Mouse (Mus musculus): ENCODE measurements at regions not wholly inside any gene's neighbourhood (a gene's known extent, or its start where the extent isn't known, plus 50 kb on each side); places are given as distances from the start of the nearest gene placed in this dataset.
A peak's percentile ranks its signal among the peaks of the same experiment; 100 is the strongest.

- peak; percentile 21 for DNase-seq (ENCODE audit: extremely low spot score, low spot score)
These were observed 467.2 kb upstream of the Mgmt start for GRCm38 (mm10) chr7:136427164-136427563.

DNA sequence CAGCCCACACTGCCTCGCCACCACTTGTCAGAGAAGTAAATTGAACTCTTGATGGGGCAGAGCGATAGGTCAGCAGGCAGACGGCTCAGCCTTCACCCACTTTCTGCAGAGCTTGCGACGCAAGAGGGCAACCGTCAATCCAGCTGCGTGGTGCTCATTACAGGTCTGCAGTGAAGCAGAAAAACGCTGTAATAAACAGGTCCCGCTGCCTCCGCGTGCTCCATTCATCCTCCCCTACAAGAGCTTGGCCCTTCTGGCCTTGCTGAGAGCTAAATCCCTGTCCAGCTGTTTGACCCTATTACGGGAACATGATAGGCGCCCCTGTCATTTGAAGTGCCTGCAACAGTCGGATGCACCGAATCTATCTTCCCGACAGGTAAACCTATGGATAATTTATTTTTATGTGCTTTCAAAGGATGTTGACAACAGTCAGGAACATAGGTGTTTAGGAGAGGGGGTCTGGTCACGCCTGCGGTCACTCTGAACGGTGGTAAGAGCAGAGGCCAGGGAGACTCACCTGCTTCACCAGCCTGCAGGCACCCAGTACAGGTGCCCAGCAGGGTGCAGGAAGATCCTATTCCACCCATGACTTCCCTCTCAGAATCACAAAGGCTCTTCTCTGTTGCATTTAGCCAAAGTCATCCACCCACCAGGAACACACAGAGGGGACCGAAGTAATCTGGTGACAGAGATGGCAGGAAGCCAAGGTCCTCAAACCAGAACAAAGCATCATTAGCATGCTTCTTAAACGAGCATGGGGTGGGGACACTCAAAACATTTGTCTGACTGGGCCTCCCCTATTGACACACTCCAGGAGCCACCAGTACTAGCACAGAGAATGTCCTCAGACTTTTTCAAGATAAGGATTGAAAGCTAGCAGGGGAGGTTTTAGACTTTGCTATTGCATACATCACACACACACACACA lies 464.1 kb upstream of the Mgmt start:
- no peak for DNase-seq (ENCODE audit: extremely low spot score, low spot score)

- DNase-seq (ENCODE audit: extremely low spot score, low spot score), result no peak
These were observed 460.7 kb upstream of the Mgmt start for GRCm38 (mm10) chr7:136433699-136434098.

DNA sequence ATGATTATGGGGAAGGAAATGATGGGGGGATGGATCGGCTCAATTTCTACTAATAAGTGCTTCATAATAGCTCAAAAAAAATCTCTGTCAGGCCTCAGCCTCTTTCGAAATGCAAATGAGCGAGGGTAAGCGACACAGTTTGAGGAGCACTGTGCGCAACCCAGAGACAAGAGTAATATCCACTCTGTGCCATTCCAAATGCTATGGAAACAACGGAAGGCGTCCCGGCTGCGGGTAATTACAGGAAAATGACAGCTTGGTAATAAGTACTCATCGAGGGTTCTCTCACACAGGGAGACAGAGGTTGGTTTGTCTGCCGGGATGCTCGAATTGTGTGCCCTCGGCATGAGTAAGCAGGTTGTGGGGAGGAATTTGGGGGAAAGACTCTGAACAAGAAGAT lies 459.9 kb upstream of the Mgmt start:
- DNase-seq (ENCODE audit: extremely low spot score, low spot score), result no peak

- no peak for DNase-seq (ENCODE audit: extremely low spot score, low spot score)
These were observed 451.0 kb upstream of the Mgmt start for GRCm38 (mm10) chr7:136443436-136443835.

DNA sequence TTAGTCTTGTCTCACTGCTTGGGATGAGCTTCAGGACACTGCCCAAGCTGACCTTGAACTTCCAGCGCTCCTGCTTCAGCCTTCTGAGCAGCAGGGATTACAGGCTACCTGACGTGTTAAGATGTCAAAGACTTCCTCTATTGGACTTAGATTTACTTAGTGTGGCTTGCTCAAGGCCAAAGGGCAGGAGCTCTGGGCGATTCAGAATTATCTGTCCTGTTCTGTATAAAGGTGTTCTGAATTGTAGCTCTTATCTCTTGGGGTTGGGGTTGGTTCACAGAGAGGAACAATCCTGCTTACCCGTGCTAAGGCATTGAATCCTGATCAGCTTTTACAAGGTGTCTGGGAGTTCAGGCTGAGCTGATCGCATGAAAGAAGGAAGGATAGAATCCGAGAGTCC lies 449.3 kb upstream of the Mgmt start:
- no peak for DNase-seq (ENCODE audit: extremely low spot score, low spot score)

GRCm38 (mm10) chr7:136449286-136449685 lies 445.1 kb upstream of the Mgmt start:
- no peak for DNase-seq (ENCODE audit: extremely low spot score, low spot score)

GRCm38 (mm10) chr7:136451672-136452361 lies 442.6 kb upstream of the Mgmt start:
- DNase-seq (ENCODE audit: extremely low spot score, low spot score), result no peak

DNA sequence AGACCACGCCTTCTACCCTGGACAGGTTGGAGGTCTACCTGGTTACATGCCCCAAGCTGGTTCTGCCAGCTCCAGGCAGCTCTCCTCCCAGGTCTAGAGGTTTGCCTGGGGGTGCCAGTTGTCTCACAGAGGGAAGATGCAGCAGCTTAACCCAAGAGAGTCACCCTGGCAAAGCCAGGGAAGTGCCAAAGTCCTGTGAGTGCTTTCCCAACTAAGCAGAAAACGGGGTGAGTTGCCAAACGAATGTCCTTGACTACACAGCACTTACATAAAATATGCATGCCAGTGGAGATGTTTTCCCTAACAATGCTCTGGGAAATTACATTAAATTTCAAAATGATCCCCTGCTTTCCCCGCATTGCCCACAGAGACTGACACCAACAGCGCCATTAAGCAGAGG lies 441.9 kb upstream of the Mgmt start:
- DNase-seq (ENCODE audit: extremely low spot score, low spot score), result no peak

GRCm38 (mm10) chr7:136457171-136457570 lies 437.2 kb upstream of the Mgmt start:
- DNase-seq (ENCODE audit: extremely low spot score, low spot score), result no peak

DNA sequence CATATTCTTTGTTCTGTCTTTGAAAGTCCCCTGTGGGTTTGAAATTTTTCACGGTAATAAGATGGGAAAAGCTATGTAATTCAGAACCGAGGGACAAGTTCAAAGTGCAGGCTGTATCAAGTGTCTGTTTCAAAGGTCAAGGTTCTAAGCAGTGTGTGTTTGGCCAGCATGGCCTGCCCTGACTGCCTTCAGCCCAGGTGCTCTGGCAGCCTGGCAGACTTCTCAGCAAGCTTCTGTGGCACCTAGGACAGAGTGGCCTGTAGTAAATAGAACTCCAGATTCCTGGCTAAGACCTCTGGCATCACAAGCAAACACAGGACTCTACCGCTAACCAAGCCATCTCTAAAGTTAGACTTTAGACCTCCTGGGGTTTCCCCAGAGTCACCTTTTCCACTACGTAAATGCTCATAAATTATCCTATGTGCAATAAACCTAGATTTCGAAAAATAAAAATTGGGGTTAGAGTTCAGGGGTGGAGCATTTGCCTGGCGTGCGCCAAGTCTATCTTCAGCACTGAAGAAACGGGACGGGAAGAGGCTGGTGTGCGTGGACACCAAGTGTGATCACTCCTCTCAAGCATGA lies 436.5 kb upstream of the Mgmt start:
- no peak for DNase-seq (ENCODE audit: extremely low spot score, low spot score)

DNA sequence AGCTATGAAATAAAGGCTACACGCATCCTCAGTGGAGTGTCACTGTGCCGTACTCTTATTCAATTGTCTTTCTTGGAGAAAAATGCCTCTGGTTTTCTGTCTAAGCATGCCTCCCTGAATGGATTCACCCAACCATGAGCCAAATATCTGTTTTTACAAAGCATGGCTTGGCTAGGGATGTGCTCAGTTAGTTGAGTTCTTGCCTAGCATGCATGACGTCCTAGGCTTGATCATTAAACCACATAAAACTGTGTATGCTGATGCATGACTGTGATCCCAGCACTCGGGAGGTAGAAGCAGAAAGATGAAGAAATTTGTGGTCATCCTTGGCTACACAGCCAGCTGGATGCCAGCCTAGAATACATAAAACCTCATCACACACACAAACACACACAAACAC lies 417.3 kb upstream of the Mgmt start:
- no peak for DNase-seq (ENCODE audit: extremely low spot score, low spot score)

GRCm38 (mm10) chr7:136480641-136481202 lies 413.7 kb upstream of the Mgmt start:
- no peak for DNase-seq (ENCODE audit: extremely low spot score, low spot score)

DNA sequence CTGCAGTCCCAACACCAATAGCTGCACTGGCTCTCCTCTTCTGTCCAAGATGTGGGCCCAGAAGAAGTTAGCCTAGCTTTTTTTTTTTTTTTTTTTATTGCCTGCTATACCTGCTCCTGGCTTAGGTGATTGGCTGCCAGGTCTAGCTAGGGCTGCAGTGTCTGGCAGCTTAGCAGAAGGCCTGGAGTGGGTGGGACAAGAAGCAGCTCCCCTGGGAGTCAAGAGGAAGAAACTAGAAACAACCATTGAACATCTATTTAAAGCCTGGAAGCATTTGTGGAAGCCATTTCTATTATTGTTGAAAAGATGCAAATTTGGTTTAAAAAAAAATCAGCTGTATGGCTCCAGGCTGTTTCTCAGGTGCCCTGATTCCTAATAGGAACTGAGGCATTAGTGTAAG lies 411.2 kb upstream of the Mgmt start:
- no peak for DNase-seq (ENCODE audit: extremely low spot score, low spot score)

- no peak for DNase-seq (ENCODE audit: extremely low spot score, low spot score)
These were observed 406.9 kb upstream of the Mgmt start for GRCm38 (mm10) chr7:136487556-136487955.

DNA sequence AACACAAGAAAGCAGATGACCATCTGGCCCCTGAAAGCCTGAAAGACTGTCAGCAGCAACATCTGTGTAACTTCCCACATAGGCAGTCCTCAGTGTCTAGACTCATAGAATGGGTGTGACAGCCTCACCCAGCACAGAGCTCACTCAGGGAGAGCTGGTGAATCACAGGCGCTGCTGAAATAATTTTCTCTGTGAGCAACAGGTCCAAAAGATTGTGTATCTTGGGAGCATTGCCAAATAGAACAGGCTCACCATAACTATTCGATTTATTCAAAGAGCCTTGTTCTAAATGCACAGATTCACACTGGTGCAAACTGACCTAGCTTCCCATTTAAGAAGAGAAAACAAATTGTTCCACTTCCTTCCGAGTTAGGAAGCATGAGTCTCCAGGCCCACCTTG lies 399.6 kb upstream of the Mgmt start:
- no peak for DNase-seq (ENCODE audit: extremely low spot score, low spot score)

DNA sequence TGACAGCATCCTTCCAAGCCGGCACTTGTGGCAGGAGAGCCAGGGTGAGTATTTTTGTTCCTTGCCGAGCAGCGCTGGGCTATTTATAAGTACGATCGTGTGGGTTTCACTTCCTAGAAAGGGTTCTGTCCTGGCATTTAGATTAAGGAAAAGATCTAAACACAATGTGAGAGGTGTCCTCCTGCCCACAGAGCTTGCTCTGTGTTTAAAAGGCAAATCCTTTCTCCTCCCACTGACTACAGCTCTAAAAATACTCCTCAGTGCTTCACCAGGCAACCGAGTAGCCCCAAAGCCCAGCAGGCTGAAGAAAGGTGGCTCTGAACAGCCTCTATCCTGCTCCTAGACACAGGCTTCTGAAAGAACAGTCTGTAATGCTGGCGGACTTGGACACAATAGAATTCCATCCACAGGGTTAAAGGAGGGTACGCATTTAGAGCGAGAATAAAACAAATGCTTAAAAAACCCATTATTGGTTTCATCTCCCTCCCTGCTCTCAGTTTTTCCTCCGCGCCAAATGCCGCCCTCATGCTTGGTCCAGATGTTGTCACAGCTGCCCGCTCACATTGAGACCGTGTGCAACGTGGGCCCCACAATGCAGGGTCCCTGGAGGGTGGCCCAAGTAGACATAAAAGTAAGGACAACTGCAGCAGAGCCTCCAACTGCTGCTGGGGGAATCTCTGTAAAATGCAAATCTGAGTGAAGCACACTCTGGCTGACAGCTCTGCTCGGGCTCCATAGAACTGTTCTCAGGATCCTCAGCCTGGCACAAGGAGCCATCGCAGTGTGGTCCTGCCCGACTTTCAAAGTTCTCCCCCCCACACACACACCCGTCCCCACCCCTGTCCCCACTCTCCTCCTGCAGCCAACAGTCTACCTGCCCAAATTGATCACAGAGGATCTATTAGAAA lies 397.8 kb upstream of the Mgmt start:
- DNase-seq (ENCODE audit: extremely low spot score, low spot score), result no peak

DNA sequence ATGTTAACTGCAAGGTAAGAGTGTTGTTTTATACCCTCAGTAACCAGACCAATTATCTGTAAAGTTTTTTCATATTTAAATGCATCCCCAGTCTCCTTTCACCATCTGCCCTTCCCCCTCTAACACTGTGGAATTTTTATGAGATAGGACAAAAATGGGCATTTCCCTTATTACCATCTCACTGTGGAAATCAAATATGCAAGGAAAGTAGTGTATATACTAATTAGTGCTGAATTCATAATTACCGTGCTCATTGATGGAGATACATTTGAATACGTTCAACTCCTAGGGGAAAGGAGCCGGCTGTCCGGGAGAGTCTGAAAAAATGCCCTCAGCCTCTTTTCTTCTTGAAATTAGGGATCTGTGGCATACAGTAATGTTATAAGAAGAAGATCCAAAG lies 394.4 kb upstream of the Mgmt start:
- no peak for DNase-seq (ENCODE audit: extremely low spot score, low spot score)

GRCm38 (mm10) chr7:136501094-136501493 lies 393.3 kb upstream of the Mgmt start:
- no peak for DNase-seq (ENCODE audit: extremely low spot score, low spot score)

- peak; percentile 68 for DNase-seq (ENCODE audit: extremely low spot score, low spot score)
These were observed 392.3 kb upstream of the Mgmt start for GRCm38 (mm10) chr7:136501855-136502847.
